8 mouse cellular contexts compared by ENCODE assay signal in genomic region chr7:7171227-7172147, GRCm38 (mm10). TPM values are rescaled to one million over a fixed set of nuclear protein-coding genes. Genes with fewer than 3 reads are reported as not detected.
DNase-seq lines count a peak whose midpoint lies in the region; ATAC-seq and TF ChIP-seq lines count a peak whose summit lies in the region.

Gene Zfp418, plus strand, starts transcription at chr7:7171330.

- TF ChIP-seq POLR2A in olfactory bulb, adult 2 months (IDR thresholded peaks at IDR 0.05; ENCODE audit: insufficient read depth, low read depth, low read length): no peak
- TF ChIP-seq POLR2A in thymus, adult 2 months (IDR thresholded peaks at IDR 0.05; ENCODE audit: control insufficient read depth, extremely low read depth, insufficient read depth, low read length, poor library complexity): no peak

- no peak for TF ChIP-seq CTCF in olfactory bulb, adult 2 months (IDR thresholded peaks at IDR 0.05; ENCODE audit: insufficient read depth, low read depth, low read length)
- no peak for TF ChIP-seq CTCF in thymus, adult 2 months (IDR thresholded peaks at IDR 0.05; ENCODE audit: borderline replicate concordance, control insufficient read depth, extremely low read depth, insufficient read depth, low read length, poor library complexity)

- H3K27me3 ChIP-seq in hindbrain, embryonic 11.5 days (ENCODE audit: control insufficient read depth, insufficient read depth, low read length): no peaks in the 10 kb centered on the region
- no peaks in the 10 kb centered on the region for H3K27me3 ChIP-seq in lung, embryonic 15.5 days
- H3K27me3 ChIP-seq in thymus, adult 2 months (ENCODE audit: control insufficient read depth, insufficient read depth, low read length): no peaks in the 10 kb centered on the region

- peak; percentile 98 for ATAC-seq in hindbrain, embryonic 11.5 days (ENCODE audit: low FRiP score)
- ATAC-seq in lung, embryonic 15.5 days (ENCODE audit: borderline replicate concordance, extremely low read depth, low FRiP score, low TSS enrichment): peak; percentile 95

- H3K9ac ChIP-seq in hindbrain, embryonic 11.5 days (ENCODE audit: low read depth, low read length): peak within 1 kb of the TSS; percentile 78
- peak within 1 kb of the TSS; percentile 66 for H3K9ac ChIP-seq in lung, embryonic 15.5 days

- peak within 1 kb of the TSS; percentile 61 for H3K4me2 ChIP-seq in hindbrain, embryonic 11.5 days (replicated peaks; ENCODE audit: low read depth, low read length)
- H3K4me2 ChIP-seq in lung, embryonic 15.5 days: peak within 1 kb of the TSS; percentile 62

- H3K27ac ChIP-seq in hindbrain, embryonic 11.5 days (ENCODE audit: low read depth, low read length): no peak within 1 kb of the TSS
- H3K27ac ChIP-seq in lung, embryonic 15.5 days: peak within 1 kb of the TSS; percentile 82
- no peak within 1 kb of the TSS for H3K27ac ChIP-seq in olfactory bulb, adult 2 months (ENCODE audit: insufficient read depth, low read depth, low read length)
- H3K27ac ChIP-seq in thymus, adult 2 months (ENCODE audit: control insufficient read depth, insufficient read depth, low read length): no peak within 1 kb of the TSS

- H3K4me1 ChIP-seq in hindbrain, embryonic 11.5 days (replicated peaks; ENCODE audit: control insufficient read depth, insufficient read depth, low read length): no peaks in the 10 kb centered on the region
- H3K4me1 ChIP-seq in lung, embryonic 15.5 days: peaks cover 6% of the 10 kb centered on the region; the same call in 1 of the 2 replicates
- H3K4me1 ChIP-seq in olfactory bulb, adult 2 months (ENCODE audit: control insufficient read depth, insufficient read depth, low read length): no peaks in the 10 kb centered on the region
- peaks cover 3% of the 10 kb centered on the region; the same call in 1 of the 2 replicates for H3K4me1 ChIP-seq in thymus, adult 2 months (replicated peaks; ENCODE audit: control insufficient read depth, insufficient read depth, low read length)

- 2% methylated on average over 26 of the region's 26 CpGs for WGBS in hindbrain, embryonic 11.5 days
- WGBS in lung, embryonic 15.5 days: under 1% methylated on average over 26 of the region's 26 CpGs
- WGBS in olfactory bulb, adult 2 months: 1% methylated on average over 26 of the region's 26 CpGs
- WGBS in thymus, adult 2 months: 3% methylated on average over 26 of the region's 26 CpGs

- H3K4me3 ChIP-seq in hindbrain, embryonic 11.5 days (ENCODE audit: low read depth, low read length): peak within 1 kb of the TSS; percentile 65
- H3K4me3 ChIP-seq in lung, embryonic 15.5 days: peak within 1 kb of the TSS; percentile 66
- peak within 1 kb of the TSS; percentile 75 for H3K4me3 ChIP-seq in olfactory bulb, adult 2 months (ENCODE audit: insufficient read depth, low read depth, low read length)
- peak within 1 kb of the TSS; percentile 78 for H3K4me3 ChIP-seq in thymus, adult 2 months (ENCODE audit: control insufficient read depth, insufficient read depth, low read length)

- H3K36me3 ChIP-seq in hindbrain, embryonic 11.5 days (ENCODE audit: control insufficient read depth, insufficient read depth, low read length): no peaks in the 10 kb centered on the region
- H3K36me3 ChIP-seq in lung, embryonic 15.5 days: peaks cover 8% of the 10 kb centered on the region; the same call in 1 of the 2 replicates
- H3K36me3 ChIP-seq in thymus, adult 2 months (ENCODE audit: control insufficient read depth, insufficient read depth, low read length): no peaks in the 10 kb centered on the region

- no peaks in the 10 kb centered on the region for H3K9me3 ChIP-seq in hindbrain, embryonic 11.5 days (ENCODE audit: control insufficient read depth, low read length)
- no peaks in the 10 kb centered on the region for H3K9me3 ChIP-seq in lung, embryonic 15.5 days

- peak; percentile 82 for DNase-seq in NIH3T3 (ENCODE audit: low read depth)
- peak; percentile 77 for DNase-seq in cerebellum, adult 9-11 months
- peak; percentile 35 to 62 for DNase-seq in frontal cortex, postnatal 10 days (ENCODE audit: low spot score in 2 of 2)
- peak; percentile 64 for DNase-seq in hindbrain, embryonic 11.5 days (ENCODE audit: low spot score)
- DNase-seq in layer of hippocampus, adult 9-11 months: peak; percentile 82
- DNase-seq in thymus, adult 2 months: peak; percentile 33

RNA-seq across cellular contexts. Expression of gene Zfp418, which starts in this region (rescaled TPM):
- polyA plus RNA-seq in hindbrain, embryonic 11.5 days (2014; fragmentation: Nextera tagmentation; extraction: Ambion mirVana): 3.4 and 4.4 TPM in 2 replicates
- 2.4 and 3.1 TPM in 2 replicates for polyA plus RNA-seq in lung, embryonic 15.5 days (2015; fragmentation: Nextera tagmentation; extraction: Ambion mirVana)
- polyA plus RNA-seq in olfactory bulb, adult 2 months (2012; ENCODE audit: insufficient read depth, insufficient read length, low replicate concordance, missing spikeins): not detected in 2 replicates
- 0.66 and 0.80 TPM in 2 replicates for polyA plus RNA-seq in thymus, adult 2 months (2012; rRNA removed)

Comparison
In these comparisons a context has a peak if more than half of its experiments do, and no peak if none do; other contexts are left out.
1. Peak in DNase-seq and H3K4me3 ChIP-seq in thymus, adult 2 months; RNA of the gene not detected or under 1 TPM.